Mouse (Mus musculus): ENCODE data around the gene Esyt3.

DNA sequence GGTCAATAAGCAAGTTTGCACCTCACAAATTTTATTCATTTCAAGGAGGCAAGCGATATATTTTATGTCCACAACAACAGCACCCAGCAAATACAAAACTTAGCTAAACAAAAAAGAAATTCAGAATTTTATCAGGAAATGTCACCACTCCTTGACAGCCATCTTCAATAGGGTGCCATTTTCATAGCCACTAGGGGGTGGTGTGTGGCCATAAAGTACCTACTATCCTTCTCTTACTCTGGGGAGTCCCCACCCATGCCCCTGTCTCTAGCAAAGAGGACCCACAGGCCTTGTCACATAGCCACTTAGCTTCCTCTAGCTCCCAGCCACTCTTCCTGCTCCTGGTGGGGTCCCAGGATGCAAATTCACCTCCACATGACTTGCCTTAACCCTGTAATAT lies 19.2 kb downstream of the Esyt3 start:
- TF ChIP-seq POLR2A (IDR thresholded peaks at IDR 0.05; ENCODE audit: insufficient read length, low read depth) (no peak), USF1 (IDR thresholded peaks at IDR 0.05; ENCODE audit: low read depth) (no peak), MAX (IDR thresholded peaks at IDR 0.05; ENCODE audit: low read depth) (no peak), CEBPB (IDR thresholded peaks at IDR 0.05; ENCODE audit: insufficient read depth, poor library complexity, severe bottlenecking) (no peak), E2F4 (IDR thresholded peaks at IDR 0.05; ENCODE audit: insufficient read depth) (no peak), POLR2AphosphoS2 (IDR thresholded peaks at IDR 0.05; ENCODE audit: insufficient read length, low read depth) (no peak), MYOD1 (IDR thresholded peaks at IDR 0.05; ENCODE audit: control insufficient read depth in 1 of 3, insufficient read length in 2 of 3, low read depth in 2 of 3) (no peak), MYOG (IDR thresholded peaks at IDR 0.05; ENCODE audit: control insufficient read depth in 1 of 3, insufficient read depth in 1 of 3, insufficient read length in 2 of 3, low read depth in 2 of 3) (no peak), TCF12 (IDR thresholded peaks at IDR 0.05; ENCODE audit: insufficient read depth, poor library complexity, severe bottlenecking) (no peak)
